Mouse (Mus musculus): Measurements from ENCODE around the gene Cabp2. TPM values are rescaled to one million over a fixed set of nuclear protein-coding genes. Genes with fewer than 3 reads are reported as not detected.
A peak's percentile ranks its signal among the peaks of the same experiment; 100 is the strongest.
"Not testable (repeated sequence)": the region's sequence is repeated elsewhere in the genome, so short reads cannot be mapped to it uniquely, and the experiment has no call there.

Gene Cabp2
- polyA plus RNA-seq, 1 experiment from 2014 or later, result not detected

DNA sequence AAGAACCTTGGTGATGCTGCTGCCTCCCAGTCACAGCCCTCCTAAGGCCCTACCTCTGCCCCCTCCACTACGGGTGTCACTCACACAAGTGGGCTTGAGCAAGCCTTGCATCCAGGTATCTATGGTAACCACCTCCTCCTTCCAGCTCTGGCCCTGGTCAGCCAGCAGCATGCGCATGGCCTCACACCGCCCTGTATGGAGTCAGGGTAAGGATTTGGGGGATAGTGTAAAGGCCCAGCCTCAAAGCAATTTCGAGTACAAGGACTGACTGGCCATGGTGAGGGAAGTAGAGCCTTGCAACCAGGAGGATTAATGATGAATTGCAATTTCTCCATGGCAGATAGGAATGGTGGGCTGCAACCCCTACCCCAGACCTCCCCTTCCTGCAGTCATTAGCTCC lies 39.9 kb upstream of the Cabp2 start:
- not testable (repeated sequence) for H3K36me3 ChIP-seq (ENCODE audit: control insufficient read depth, insufficient read depth, low read length); H3K27ac ChIP-seq (replicated peaks; ENCODE audit: low read depth, low read length); ATAC-seq (ENCODE audit: low FRiP score, low TSS enrichment); H3K9me3 ChIP-seq (ENCODE audit: control insufficient read depth, low read length); H3K4me1 ChIP-seq (ENCODE audit: control insufficient read depth, insufficient read depth, low read length); DNase-seq; H3K9ac ChIP-seq (replicated peaks; ENCODE audit: low read length); H3K4me3 ChIP-seq (replicated peaks; ENCODE audit: low read depth, low read length); H3K27me3 ChIP-seq (ENCODE audit: control insufficient read depth, insufficient read depth, low read length); H3K4me2 ChIP-seq (ENCODE audit: low read length)
- WGBS, result 82% methylated on average over 3 of the region's 4 CpGs

- H3K36me3 ChIP-seq (ENCODE audit: control insufficient read depth, insufficient read depth, low read length), result no peaks in the 10 kb centered on the region
- no peaks in the 10 kb centered on the region for H3K4me1 ChIP-seq (ENCODE audit: control insufficient read depth, insufficient read depth, low read length)
- no peak overlapping the region for H3K4me3 ChIP-seq (replicated peaks; ENCODE audit: low read depth, low read length)
- H3K9me3 ChIP-seq (ENCODE audit: control insufficient read depth, low read length), result no peaks in the 10 kb centered on the region
- no peak overlapping the region for H3K4me2 ChIP-seq (ENCODE audit: low read length)
- no peak overlapping the region for H3K9ac ChIP-seq (replicated peaks; ENCODE audit: low read length)
- WGBS, result 79% methylated on average over 14 of the region's 14 CpGs
- no peak for DNase-seq
- no peak overlapping the region for H3K27ac ChIP-seq (replicated peaks; ENCODE audit: low read depth, low read length)
- ATAC-seq (ENCODE audit: low FRiP score, low TSS enrichment), result no peak
- no peaks in the 10 kb centered on the region for H3K27me3 ChIP-seq (ENCODE audit: control insufficient read depth, insufficient read depth, low read length)
These were observed 39.3 kb upstream of the Cabp2 start for GRCm38 (mm10) chr19:4042124-4042523.

GRCm38 (mm10) chr19:4044109-4044508 lies 37.3 kb upstream of the Cabp2 start:
- not testable (repeated sequence) for H3K4me1 ChIP-seq (ENCODE audit: control insufficient read depth, insufficient read depth, low read length); H3K4me2 ChIP-seq (ENCODE audit: low read length); DNase-seq; H3K27ac ChIP-seq (replicated peaks; ENCODE audit: low read depth, low read length); H3K4me3 ChIP-seq (replicated peaks; ENCODE audit: low read depth, low read length); H3K36me3 ChIP-seq (ENCODE audit: control insufficient read depth, insufficient read depth, low read length); H3K9me3 ChIP-seq (ENCODE audit: control insufficient read depth, low read length); H3K27me3 ChIP-seq (ENCODE audit: control insufficient read depth, insufficient read depth, low read length); ATAC-seq (ENCODE audit: low FRiP score, low TSS enrichment); H3K9ac ChIP-seq (replicated peaks; ENCODE audit: low read length)
- 89% methylated on average over 5 of the region's 5 CpGs for WGBS

DNA sequence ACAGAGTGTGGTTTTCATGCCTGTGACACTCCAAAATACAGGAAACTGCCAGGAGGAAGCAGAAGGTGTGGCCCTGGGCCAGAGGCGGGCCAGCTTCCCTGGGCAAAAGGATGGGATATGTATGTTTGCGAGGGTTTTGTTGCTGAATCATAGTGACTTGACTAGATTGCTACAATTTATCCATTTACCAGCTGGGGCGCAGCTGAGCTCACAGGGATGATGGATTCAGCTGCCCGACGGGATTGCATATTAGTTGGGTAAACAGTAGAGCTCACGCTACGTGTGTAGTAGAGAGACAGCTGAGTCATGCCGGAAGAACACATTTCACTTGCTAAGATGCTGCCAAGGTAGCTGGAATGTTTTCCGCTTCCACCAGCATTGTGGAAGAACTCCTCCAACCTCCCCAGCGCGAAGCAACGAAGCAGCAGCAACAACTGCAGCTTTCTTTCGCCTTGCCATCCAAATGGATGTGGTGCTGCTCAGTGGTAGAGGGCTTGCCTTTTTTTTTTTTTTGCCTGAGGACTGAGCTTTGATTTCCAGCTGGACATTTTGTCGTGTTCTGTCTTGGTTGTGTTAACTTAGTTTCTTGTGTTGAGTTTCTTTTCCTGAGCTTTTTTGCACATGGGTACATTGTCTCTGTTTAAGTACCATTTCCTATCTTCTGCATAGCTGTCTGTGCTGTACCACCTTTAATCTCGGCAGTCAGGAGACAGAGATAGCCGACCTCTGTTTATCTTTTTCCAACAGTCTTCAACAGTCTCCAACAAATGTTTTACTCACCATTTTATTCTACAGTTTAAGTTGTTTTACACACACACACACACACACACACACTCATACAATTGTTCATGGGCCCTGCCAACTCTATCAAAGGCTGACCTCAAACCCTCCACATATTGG lies 35.2 kb upstream of the Cabp2 start, which contains the start of gene Gstp2:
Gene Gstp2 (minus strand): TSS at position 58 of the 900 bp plus-strand sequence.
- Histone ChIP-seq H3K4me2 (ENCODE audit: low read length) (no peak within 1 kb of the TSS), H3K4me3 (replicated peaks; ENCODE audit: low read depth, low read length) (no peak within 1 kb of the TSS), H3K36me3 (ENCODE audit: control insufficient read depth, insufficient read depth, low read length) (no peaks in the 10 kb centered on the region), H3K27me3 (ENCODE audit: control insufficient read depth, insufficient read depth, low read length) (no peaks in the 10 kb centered on the region), H3K9ac (replicated peaks; ENCODE audit: low read length) (no peak within 1 kb of the TSS), H3K4me1 (ENCODE audit: control insufficient read depth, insufficient read depth, low read length) (no peaks in the 10 kb centered on the region), H3K27ac (replicated peaks; ENCODE audit: low read depth, low read length) (no peak within 1 kb of the TSS), H3K9me3 (ENCODE audit: control insufficient read depth, low read length) (no peaks in the 10 kb centered on the region)
- DNase-seq, result peak; percentile 75
- ATAC-seq (ENCODE audit: low FRiP score, low TSS enrichment), result no peak
- WGBS, result 60% methylated on average over 16 of the region's 16 CpGs

GRCm38 (mm10) chr19:4046866-4047254 lies 34.5 kb upstream of the Cabp2 start:
- Histone ChIP-seq H3K4me1 (ENCODE audit: control insufficient read depth, insufficient read depth, low read length) (no peaks in the 10 kb centered on the region), H3K27me3 (ENCODE audit: control insufficient read depth, insufficient read depth, low read length) (no peaks in the 10 kb centered on the region), H3K36me3 (ENCODE audit: control insufficient read depth, insufficient read depth, low read length) (no peaks in the 10 kb centered on the region), H3K9ac (replicated peaks; ENCODE audit: low read length) (no peak overlapping the region), H3K4me2 (ENCODE audit: low read length) (no peak overlapping the region), H3K27ac (replicated peaks; ENCODE audit: low read depth, low read length) (no peak overlapping the region), H3K9me3 (ENCODE audit: control insufficient read depth, low read length) (no peaks in the 10 kb centered on the region), H3K4me3 (replicated peaks; ENCODE audit: low read depth, low read length) (no peak overlapping the region)
- DNase-seq (no peak), ATAC-seq (ENCODE audit: low FRiP score, low TSS enrichment) (no peak)
- 81% methylated on average over 8 of the region's 8 CpGs for WGBS

DNA sequence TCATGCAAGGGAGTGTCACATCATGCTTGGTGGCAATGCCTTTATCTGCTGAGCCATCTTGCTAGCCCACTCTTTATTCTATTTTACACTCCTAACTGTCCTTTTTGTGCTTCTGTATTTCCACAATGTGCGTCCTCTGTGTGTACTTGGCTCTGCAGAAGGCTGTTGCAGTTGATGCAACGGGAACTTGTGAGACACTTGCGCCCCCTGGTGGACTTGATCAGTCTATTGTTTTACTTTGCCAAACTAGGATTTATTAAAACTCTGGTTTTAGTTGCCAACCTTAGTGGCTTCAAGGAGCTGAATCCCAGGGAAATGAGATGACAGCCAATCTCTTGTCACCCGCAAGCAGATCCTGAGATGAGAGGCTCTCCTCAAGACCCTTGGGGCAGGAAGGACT lies 33.5 kb upstream of the Cabp2 start:
- Histone ChIP-seq H3K27ac (replicated peaks; ENCODE audit: low read depth, low read length) (no peak overlapping the region), H3K9ac (replicated peaks; ENCODE audit: low read length) (no peak overlapping the region), H3K9me3 (ENCODE audit: control insufficient read depth, low read length) (no peaks in the 10 kb centered on the region), H3K4me1 (ENCODE audit: control insufficient read depth, insufficient read depth, low read length) (no peaks in the 10 kb centered on the region), H3K4me2 (ENCODE audit: low read length) (no peak overlapping the region), H3K4me3 (replicated peaks; ENCODE audit: low read depth, low read length) (no peak overlapping the region), H3K27me3 (ENCODE audit: control insufficient read depth, insufficient read depth, low read length) (no peaks in the 10 kb centered on the region), H3K36me3 (ENCODE audit: control insufficient read depth, insufficient read depth, low read length) (no peaks in the 10 kb centered on the region)
- 15% methylated on average over 4 of the region's 4 CpGs for WGBS
- DNase-seq (peak; percentile 89), ATAC-seq (ENCODE audit: low FRiP score, low TSS enrichment) (no peak)

- not testable (repeated sequence) for H3K4me2 ChIP-seq (ENCODE audit: low read length); DNase-seq; H3K9me3 ChIP-seq (ENCODE audit: control insufficient read depth, low read length); H3K36me3 ChIP-seq (ENCODE audit: control insufficient read depth, insufficient read depth, low read length); H3K4me1 ChIP-seq (ENCODE audit: control insufficient read depth, insufficient read depth, low read length); ATAC-seq (ENCODE audit: low FRiP score, low TSS enrichment); H3K27ac ChIP-seq (replicated peaks; ENCODE audit: low read depth, low read length); H3K27me3 ChIP-seq (ENCODE audit: control insufficient read depth, insufficient read depth, low read length); H3K4me3 ChIP-seq (replicated peaks; ENCODE audit: low read depth, low read length); H3K9ac ChIP-seq (replicated peaks; ENCODE audit: low read length)
- WGBS, result 82% methylated on average over 5 of the region's 5 CpGs
These were observed 32.3 kb upstream of the Cabp2 start for GRCm38 (mm10) chr19:4049069-4049468.

- 94% methylated on average over 5 of the region's 5 CpGs for WGBS
- Histone ChIP-seq H3K36me3 (ENCODE audit: control insufficient read depth, insufficient read depth, low read length) (no peaks in the 10 kb centered on the region), H3K4me2 (ENCODE audit: low read length) (no peak overlapping the region), H3K27me3 (ENCODE audit: control insufficient read depth, insufficient read depth, low read length) (no peaks in the 10 kb centered on the region), H3K4me3 (replicated peaks; ENCODE audit: low read depth, low read length) (no peak overlapping the region), H3K9ac (replicated peaks; ENCODE audit: low read length) (no peak overlapping the region), H3K4me1 (ENCODE audit: control insufficient read depth, insufficient read depth, low read length) (no peaks in the 10 kb centered on the region), H3K27ac (replicated peaks; ENCODE audit: low read depth, low read length) (no peak overlapping the region), H3K9me3 (ENCODE audit: control insufficient read depth, low read length) (no peaks in the 10 kb centered on the region)
- DNase-seq, result no peak
- ATAC-seq (ENCODE audit: low FRiP score, low TSS enrichment), result no peak
These were observed 30.4 kb upstream of the Cabp2 start for GRCm38 (mm10) chr19:4051016-4051415.
